Mouse (Mus musculus) embryo, embryonic 9.5 days (tissue): ENCODE results near the gene Tgfbi.

Experiments
- DNase-seq: peaks from one replicate; pipeline ENCODE4 v3.0.0-alpha.2; 2017; ENCODE audit errors: extremely low spot score

The Tgfbi gene

DNA sequence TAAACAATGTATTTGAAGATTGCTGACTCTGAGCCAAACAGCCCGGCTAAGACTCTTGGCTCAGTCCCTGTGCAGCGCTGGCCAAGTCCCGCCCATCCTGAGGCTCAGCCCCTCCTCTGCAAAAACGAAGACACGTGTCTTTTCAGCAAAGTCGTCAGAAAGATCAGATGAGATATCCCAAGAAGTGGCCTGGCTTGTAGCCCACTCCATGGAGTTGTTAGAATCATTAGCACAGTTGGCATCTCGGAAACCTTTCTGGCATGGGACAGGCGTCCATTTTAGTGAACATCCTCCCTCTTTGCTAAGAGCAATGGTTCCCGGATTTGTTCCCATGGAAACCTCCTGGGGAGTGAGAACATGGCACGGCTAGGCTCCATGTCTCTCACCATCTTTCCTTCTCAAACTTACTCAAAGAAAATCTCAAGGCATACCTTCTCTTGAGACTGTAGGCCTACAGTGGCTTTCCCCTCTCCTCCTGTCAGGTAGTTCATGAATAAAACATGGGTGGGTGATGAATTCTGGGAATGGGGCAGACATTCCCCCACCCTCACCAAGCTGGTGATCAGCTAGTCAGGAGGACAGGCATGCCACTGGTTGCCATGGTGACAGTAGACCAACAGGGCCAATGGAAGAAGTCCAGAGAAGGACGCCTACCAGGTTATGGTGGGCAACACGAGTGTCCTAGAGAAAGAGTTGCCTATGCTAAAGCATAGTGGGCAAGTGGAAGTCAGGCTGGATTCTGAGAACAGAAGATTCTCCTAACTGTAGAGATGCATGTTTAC lies 11.3 kb upstream of the Tgfbi start:
- DNase-seq, result no peak

DNA sequence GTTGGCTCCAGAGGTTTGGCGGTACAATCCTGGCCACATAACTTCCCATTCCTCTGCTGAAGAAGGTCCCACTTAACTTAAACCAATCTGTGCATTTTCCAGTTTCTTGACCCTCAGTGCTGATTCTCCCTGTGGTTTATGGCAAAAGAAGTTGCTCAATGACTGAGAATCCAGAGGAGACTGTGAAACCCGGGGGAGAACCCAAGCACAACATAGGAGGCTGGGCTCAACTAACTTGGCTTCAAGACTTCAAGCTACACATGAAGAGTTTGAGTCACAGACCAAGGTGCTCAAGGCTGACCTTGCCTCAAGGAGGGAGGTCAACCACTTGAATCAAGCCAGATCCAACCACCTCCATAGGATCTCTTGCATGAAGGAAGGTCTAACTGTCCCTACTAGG lies 9.8 kb upstream of the Tgfbi start:
- DNase-seq, result no peak

- DNase-seq, result peak; percentile 66
Observed at GRCm38 (mm10) chr13:56600216-56600890, 9.0 kb upstream of the Tgfbi start.

DNA sequence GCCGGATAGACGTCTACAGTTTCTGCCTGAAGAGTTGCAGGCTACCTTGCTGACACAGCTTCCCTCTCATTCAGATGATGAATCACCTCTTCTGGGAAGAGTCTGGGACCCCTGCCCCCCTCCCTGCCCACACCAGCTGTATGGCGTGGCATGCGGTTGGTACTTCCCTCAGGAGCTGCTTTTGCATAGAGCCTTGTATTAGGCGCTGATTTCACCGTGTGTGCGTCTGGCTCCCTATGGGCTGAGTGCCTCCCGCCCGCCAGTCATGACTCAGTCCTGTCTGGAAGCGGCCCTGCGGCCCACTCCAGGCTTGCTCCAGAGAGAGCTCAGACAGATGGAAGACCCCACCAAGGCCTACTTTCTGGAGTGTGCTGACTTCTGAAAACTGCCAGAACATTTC lies 8.1 kb upstream of the Tgfbi start:
- peak; percentile 48 for DNase-seq

- no peak for DNase-seq
Observed at GRCm38 (mm10) chr13:56605503-56605902, 3.8 kb upstream of the Tgfbi start.

DNA sequence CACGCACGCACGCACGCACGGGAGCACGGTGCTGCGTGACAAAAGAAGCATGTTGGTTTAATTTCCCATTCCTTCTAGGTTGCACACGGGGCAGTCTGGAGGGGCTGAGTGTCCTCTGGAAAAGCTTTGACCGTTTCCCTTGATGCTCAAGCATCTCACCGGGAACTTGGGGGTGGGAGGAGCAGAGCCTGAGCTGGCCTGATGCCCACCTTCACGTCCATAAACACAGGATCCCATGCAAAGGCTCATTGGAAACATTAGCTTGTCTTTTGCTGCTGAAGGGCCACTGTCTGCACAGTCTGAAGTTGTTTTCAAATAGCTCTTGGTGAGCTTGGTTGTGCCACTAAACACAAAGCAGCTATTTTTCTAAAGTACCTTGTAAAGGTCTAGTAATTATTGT lies 2.6 kb upstream of the Tgfbi start:
- DNase-seq, result no peak

- DNase-seq, result no peak
Observed at GRCm38 (mm10) chr13:56607225-56607624, 2.1 kb upstream of the Tgfbi start.

- no peak for DNase-seq
Observed at GRCm38 (mm10) chr13:56607846-56608245, 1.5 kb upstream of the Tgfbi start.

- no peak for DNase-seq
Observed at GRCm38 (mm10) chr13:56611129-56611528, 1.8 kb downstream of the Tgfbi start.

DNA sequence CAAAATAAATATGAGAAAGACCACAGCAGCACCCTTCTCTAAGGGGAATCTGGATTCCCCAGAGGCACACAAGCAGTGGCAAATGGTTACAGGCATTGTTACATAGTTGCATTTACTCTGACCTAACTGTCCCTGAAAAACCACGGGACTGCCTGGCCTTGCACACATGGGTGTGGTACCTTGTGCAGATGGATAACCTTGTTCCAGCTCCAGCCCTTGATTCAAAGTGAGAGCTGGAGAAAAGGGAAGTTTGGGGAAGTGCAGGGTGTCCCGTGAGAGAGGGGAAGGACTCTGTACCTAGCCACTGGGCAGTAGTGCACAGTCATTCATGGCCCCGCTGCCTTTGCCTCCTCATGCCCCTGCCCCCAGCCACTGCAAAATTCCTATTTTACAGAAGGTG lies 2.4 kb downstream of the Tgfbi start:
- no peak for DNase-seq

DNA sequence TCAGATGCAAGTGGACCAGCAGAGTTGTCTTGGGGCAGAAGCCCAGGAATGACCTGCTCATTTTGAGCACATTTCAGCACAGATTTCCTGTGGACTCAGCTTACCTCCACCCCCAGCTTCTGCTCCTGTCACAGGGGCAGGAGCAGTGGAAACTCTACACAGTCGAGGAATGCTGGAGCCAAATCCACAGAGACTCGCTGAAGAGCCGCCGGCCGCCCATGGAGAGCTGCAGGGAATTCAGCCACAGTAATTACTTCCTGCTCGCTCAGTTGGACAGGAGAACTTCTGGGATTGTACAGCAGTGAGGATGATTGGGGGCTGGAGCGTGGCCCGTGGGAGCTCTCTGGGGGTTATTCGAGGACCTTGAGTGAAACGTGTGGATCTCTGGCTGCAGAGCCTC lies 3.0 kb downstream of the Tgfbi start:
- no peak for DNase-seq

GRCm38 (mm10) chr13:56613366-56613998 lies 4.2 kb downstream of the Tgfbi start:
- no peak for DNase-seq

GRCm38 (mm10) chr13:56614768-56615167 lies 5.4 kb downstream of the Tgfbi start:
- DNase-seq, result no peak

GRCm38 (mm10) chr13:56615223-56615622 lies 5.9 kb downstream of the Tgfbi start:
- DNase-seq, result no peak

GRCm38 (mm10) chr13:56615864-56616263 lies 6.5 kb downstream of the Tgfbi start:
- no peak for DNase-seq

DNA sequence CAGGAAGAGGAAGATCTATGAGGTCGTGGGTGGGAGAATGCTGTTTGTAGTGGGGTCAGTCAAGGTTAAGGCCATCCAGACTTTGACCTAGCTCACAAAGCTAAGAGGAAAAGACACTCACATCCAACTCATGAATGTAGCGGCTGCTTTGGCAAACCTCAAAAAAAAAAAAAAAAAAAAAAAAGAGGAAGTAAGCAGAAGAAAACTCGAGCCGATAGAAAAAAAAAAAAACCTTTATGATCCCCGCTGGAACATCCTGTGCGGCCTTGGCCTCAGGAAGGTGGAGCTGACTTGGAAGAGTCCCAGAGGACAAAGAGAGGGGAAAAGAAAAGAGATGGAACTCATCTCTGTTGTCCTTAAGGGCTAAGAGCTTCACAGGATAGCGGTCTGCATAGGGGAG lies 7.1 kb downstream of the Tgfbi start:
- no peak for DNase-seq

GRCm38 (mm10) chr13:56617197-56617596 lies 7.9 kb downstream of the Tgfbi start:
- DNase-seq, result no peak

DNA sequence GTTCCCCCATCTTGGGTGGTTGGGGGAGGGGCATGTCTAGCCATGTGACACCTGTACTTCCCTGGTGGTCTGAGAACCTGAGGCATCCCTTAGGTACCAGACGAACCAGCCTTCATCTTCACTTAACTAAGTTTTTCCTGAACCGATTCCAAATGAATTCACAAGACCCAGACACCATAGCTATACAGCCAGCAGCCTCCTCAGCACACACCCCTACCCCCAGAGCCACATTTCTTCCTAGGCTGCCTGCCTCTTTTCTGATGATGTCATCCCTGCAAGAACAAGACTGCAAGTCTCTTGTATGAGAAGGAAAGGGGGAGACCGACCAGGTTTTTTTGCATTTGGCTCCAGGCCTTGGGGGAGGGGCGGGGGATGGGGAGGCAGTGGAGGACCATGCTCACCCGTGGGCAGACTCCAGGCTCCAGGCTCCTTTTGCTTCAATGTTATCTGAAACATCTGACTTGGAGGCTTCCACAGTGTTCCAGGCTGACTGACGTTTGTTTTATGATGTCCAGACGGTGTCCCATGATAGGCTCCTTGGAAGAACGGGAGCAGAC lies 13.0 kb downstream of the Tgfbi start:
- no peak for DNase-seq

DNA sequence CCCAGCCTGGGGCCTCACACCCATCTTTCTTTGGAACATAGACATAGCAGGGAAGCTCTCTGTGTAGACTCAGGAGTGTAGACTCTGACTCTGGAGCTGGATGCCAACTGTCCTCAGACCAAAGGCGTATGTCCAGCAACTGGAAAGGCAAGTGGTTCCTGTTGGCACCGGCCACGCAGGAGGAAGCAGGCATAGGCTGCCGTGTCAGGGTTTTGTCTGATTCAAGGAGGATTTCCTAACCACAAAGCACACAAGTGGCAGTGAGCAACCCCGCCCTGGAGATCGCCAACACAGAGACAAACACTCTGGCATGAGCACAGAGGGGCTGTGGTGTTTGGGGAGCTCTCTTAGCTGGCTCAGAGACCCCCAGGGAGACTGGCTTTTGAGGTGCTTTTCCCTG lies 17.2 kb downstream of the Tgfbi start:
- no peak for DNase-seq

DNA sequence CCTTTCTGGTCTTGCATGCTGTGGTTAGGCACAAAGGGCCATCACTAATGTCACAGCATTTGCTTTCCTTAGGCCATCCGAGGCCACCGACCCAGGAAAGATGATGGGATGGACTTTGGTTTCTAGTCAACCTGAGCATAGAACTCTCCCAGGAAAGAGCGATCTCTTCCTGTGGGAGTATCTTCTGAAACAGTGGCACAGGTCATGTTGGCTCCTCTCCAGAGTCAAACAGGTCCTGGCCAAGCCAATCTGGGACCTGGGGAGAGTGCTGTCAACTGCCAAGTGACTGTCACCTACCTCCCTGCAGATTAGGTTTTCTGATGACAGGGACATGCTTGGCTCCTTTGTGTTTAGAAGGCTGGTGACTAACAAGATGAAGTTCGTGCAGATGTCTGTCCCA lies 20.8 kb downstream of the Tgfbi start:
- DNase-seq, result no peak

- no peak for DNase-seq
Observed at GRCm38 (mm10) chr13:56630552-56630951, 21.2 kb downstream of the Tgfbi start.

- DNase-seq, result no peak
Observed at GRCm38 (mm10) chr13:56631332-56631731, 22.0 kb downstream of the Tgfbi start.

- DNase-seq, result peak; percentile 53
Observed at GRCm38 (mm10) chr13:56634139-56634615, 24.9 kb downstream of the Tgfbi start.
